Mouse (Mus musculus) heart, adult 9 months (tissue): ENCODE data around the gene Chpf2.

Source experiments
- DNase-seq, 2 experiments: peaks; one replicate each; pipeline ENCODE4 v3.0.0; 2022; ENCODE audit warnings: low spot score in 2 of 2

Gene Chpf2

GRCm38 (mm10) chr5:24639081-24639480, 52.5 kb downstream of the Chpf2 start:
- no peak for DNase-seq
